Mouse (Mus musculus) fibroblast of lung, adult 2 months (primary cell): ENCODE measurements around the gene Mgst2.

Source experiments
- DNase-seq: peaks from one replicate; pipeline ENCODE4 v3.0.0-alpha.2; 2011; ENCODE audit warnings: low read depth

The Mgst2 gene

DNA sequence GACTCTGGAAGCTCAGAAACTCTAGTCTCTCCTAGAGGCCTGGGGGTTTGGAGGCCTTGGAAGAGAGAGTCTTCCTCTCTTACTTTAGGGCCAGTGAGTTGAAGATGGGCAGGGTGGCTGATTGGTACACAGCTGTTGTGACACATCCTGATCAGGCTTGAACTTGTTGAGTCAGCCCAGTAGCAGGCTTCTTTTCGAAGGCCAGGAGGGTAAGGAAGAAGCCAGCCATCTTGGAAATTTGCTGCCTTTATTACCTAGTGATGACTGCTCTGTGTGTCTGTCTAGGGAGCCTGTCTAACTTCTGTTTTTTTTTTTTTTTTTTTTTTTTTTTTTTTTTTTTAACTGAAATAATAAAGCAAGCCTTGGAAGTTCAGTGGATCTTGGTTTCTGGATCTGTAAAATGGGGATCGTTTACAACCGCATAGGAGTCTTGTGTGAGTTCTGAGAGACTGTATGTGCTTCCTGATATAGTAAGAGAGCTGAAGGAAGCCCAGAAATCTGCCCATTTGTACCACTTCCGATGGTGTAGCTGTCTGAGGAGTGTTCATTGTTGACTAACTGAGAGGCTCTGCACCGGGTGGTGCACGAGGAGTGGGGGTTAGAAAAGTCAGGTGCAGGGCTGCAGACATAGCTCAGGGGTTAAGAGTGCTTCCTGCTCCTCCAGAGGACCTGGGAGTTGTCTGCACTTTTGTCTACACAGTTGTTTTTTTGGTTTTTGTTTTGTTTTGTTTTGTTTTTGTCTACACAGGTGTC, 5.7 kb upstream of the Mgst2 start:
- DNase-seq, result no peak

DNA sequence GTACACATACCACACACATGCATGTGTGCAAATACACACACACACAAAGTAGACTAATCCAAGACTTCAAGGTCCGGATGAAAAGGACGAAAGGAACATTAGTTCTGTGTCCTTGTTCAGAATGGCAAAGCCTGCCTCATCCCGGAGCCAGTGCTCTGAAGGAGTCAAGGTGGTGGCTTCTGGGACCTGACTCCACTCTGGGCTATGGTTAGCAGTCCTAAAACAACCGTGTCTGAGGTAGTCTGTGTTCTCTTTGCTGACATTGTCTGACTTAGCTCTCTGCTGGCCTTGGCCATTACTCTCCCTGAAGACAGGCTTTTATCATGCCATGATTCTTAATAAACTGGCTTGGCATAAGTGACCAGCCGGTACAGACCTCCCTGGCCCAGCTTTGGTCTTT, 745 bp upstream of the Mgst2 start:
- DNase-seq, result no peak

DNA sequence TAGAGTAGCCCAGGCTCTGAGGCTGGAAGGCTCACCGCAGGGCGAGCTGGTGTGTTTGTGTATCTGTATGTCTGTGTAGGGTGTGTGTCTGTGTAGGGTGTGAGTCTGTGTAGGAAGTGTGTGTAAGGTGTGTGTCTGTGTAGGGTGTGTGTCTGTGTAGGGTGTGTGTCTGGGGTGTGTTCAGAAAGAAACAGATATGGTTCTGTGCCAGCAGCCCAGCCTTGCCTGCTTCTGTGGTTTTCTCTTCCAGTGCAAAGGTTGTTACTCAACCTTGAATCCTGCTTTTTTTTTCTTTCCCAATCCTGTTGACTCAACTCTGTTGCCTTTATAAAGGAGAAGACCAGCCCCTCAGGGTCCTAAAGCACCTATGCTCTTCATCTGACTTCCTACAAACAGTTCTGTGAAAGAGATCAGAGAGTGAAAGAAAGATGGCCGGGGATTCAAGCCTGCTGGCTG, 689 bp downstream of the Mgst2 start:
- DNase-seq, result peak; percentile 49

DNA sequence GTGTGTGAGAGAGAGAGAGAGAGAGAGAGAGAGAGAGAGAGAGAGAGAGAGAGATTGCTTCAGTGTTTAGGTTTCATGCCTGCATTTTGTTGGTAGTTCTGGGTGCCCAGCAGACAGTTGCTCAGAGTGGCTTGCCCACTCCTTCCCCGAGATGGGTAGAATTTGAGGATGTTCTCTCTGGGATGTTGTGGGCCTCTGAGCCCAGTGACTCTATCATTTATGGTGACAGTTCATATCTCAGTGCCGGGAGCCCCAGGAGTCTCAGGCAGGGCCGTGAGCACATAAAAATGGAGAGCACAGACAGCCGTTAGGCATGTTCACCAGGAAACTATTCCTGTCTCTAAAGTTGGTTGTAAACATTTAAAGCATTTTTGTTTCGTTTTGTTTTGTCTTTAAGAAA, 1.2 kb downstream of the Mgst2 start:
- no peak for DNase-seq

DNA sequence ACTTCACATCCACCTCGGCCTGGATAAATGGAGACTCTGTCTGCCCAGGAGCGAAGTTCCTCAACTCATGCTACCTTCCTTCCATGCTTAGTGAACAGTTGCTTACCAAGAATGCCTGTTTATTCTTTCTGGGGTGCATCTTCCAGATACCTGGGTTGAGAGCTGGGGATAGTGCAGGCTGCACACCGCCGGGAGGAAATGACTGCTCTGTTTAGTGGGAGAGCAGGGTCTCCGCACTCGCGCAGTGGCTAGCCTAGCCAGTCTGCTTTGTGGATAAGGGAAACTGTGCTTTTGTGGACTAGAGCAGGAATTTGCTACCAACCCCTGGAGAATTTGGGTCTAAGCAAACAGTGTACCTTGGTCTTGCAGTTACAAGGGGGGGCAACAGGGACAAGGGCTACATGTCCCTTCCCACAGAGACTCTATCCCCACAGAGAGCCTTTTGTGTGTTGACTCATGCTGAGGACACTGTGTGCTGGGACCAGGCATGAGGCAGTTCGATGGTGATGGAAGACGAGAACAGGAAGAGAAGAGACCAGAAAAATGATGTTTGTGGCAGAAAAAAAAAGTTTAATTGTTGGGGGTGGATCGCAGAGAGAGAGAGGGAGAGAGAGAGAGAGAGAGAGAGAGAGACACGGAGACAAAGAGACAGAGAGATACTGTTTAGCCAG, 1.9 kb downstream of the Mgst2 start:
- no peak for DNase-seq

DNA sequence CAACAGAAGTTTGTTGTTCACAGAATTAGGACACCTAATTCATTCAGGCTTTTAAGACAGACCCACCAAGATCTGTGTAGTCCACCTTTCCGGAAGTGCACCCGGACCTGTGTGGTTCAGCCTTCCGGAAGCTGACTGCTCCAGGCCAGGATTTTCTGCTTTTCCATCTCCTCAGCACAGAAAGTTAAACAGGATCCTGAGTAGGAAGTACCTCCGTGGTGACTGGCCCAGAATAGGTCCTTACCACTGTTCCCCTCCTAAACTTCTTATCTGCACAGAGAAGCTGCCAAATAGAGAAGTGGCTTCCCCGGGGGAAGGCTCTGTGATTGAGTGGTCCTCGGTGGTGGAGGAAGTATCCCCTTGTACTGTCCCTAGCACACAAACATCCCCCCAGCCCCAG, 2.4 kb downstream of the Mgst2 start:
- no peak for DNase-seq

DNA sequence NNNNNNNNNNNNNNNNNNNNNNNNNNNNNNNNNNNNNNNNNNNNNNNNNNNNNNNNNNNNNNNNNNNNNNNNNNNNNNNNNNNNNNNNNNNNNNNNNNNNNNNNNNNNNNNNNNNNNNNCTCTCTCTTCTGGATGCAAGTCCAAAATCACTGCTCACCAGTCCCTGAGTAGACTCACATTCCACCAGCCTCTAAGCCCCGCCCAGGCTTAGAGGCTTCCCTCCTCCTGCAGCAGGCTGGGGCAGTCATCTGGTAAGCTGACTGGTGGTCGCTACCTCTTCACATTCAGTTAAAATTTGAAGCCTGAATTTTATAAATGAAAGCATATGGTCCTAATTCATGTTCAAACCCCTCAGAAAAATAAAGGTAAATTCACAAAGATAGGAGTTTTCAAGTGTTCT, 8.4 kb downstream of the Mgst2 start:
- DNase-seq, result no peak

DNA sequence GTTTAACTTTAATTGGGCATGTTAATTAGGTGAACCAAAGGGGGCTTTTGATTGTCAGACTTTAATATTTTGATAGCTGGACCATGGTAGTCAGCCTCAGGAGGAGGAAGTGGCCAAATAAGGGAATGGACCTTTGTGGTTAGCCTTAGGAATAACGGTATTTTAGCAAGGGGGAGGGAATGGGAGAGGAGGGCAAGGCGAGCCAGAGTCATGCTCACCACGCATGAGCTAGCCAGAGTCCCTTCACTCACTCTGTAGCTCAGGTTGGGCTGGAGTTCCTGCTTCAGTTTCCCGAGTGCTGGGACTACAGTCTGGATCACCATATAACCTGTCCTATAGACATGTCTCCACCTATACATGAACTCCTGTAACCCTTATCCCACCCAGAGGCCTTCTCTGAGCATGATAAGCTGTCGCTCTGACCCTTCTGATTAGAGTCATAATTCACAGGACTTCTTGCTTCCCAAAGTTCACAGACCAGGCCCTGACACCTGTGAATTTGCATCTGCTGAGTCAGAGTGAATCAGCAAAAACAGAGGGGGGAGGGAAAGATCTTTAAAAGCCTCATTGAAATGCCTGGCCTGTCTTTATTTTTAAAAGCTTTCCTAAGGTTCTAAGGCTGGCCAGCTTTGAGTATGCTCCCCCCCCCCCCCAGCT, 10.4 kb downstream of the Mgst2 start:
- peak; percentile 37 for DNase-seq

DNA sequence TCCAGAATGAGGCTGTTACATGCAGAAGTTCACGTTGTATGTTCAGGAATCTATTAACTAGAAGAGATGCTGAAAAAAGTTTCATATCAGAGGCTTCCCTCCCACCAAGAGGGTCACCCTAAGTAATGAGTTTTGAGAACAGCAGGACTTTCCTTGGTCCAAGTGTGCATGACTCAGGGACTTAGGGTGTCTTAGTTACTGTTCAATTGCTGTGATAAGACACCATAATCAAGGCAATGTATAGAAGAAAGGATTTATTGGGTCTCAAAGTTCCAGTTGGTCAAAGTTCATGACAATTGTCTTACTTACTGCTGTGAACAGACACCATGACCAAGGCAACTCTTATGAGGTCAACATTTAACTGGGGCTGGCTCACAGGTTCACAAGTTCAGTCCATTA, 10.9 kb downstream of the Mgst2 start:
- no peak for DNase-seq

DNA sequence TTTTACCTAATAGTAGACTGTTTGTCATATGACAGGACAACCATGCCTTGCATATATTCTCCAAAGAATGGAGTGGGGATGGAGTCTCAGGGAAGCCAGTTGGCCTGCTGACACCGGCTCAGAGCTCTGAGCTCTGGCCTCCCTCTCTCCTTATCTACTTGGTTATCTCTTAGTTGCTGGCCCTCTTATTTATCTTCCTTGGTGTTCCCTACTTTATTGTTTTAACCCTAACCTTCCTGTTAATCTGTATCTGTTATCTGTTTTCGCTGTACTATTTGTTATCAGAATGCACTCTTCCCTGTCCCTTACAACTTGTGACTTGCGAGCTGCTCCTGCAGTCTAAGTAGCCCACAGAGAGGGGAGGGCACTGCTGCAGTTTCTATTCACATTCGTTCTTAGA, 12.5 kb downstream of the Mgst2 start:
- DNase-seq, result no peak

DNA sequence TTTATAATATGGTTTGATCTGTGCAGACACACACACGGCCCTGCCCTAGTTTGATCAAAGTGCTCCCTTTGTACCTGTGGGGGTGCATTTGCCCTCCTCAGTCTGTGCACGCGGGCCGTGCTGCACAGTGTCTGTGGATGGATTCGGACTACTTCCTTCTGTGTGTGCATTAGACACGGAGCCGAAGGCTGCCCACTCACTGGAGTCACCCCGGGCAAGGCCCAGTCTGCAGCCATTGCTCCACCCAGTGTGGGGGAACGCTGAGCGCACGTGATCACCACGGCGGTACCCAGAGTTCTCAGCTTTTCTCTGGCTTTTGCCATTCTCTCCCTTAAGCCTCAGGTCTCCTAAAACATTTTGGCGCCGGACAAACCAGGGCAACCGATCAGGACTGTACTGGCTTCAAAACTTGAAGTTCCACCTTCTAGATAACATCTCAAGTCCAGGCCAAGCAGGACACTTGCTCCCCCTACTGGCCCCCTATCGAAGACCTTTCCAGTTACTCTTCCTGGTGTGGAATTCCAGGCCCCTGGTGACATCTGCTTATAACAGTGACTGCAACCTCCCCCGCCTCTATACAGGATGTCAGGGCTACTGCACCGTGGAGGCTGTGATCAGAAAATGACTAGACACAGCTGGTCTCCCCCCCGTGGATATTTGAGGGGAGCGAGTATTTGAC, 13.4 kb downstream of the Mgst2 start:
- DNase-seq, result no peak

DNA sequence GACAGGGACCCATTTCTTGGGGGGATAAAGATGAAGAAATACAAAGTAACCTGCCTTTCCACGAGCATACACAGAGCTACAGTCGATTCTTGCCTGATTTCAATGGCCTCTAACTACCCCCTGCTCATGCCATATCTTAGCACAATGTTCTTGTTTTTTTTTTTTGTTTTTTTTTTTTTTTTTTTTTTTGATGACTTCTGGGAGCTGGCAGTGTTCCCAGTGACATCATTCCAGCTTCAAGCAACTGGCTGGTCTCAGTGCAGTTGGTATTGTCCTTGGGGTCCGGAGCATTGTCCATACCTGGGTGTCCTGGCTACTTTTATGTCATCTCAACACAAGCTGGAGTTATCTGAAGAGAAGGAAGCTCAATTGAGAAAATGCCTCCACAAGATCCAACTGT, 14.8 kb downstream of the Mgst2 start:
- no peak for DNase-seq

DNA sequence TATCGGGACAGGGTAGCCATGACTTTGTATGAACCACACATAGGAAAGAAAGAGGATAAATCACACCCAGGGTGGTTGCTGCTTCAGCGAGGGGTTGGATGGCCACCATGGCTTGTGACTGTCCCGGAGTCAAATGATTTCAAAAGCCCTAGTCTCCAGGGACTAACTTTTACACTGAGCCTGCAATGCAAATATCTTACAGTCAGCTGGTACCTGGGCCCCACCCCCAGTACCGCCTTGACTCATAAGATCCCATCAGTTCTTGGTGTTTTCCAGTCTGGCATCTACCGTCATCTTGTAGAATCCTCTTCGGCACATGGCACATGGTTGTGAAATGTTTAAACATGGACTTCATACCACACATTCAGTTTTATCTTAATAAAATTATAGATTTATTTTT, 25.4 kb downstream of the Mgst2 start:
- no peak for DNase-seq

DNA sequence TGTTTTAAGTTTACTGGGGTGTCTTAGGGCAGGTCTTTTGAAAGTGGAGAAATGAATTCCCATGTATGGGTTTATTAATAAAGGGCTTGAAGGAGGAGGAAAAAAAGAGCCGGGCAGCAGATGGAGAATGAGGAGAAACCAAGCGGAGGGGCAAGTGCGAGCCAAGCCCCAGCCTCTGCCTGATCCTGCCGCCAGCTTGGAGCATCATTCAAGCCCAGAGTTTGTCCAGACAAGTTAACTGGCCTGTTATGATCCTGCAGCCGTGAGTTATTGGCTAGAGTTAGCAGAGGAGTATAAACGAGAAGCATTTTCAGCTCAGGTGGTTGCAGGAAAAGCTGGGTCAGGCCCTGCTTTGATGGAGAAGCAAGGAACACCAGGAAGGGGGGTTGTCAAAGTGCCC, 26.2 kb downstream of the Mgst2 start:
- no peak for DNase-seq

DNA sequence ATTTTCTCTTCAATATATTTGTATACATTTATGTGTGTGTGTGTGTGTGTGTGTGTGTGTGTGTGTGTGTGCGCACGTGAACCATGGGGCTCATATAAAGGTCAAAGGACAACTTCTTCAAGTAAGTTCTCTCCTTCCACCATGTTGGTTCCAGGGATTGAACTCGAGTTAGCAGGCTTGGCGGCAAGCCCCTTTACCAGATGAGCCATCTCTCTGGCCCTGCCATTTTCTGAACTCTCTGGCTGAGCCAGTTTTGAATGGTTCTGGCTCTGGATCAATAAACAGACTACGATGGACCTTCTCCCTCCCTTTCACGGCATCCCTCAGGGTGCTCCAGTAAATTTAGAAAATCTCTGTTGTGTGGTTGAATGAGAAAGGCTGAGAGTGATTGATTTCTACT, 26.6 kb downstream of the Mgst2 start:
- no peak for DNase-seq

DNA sequence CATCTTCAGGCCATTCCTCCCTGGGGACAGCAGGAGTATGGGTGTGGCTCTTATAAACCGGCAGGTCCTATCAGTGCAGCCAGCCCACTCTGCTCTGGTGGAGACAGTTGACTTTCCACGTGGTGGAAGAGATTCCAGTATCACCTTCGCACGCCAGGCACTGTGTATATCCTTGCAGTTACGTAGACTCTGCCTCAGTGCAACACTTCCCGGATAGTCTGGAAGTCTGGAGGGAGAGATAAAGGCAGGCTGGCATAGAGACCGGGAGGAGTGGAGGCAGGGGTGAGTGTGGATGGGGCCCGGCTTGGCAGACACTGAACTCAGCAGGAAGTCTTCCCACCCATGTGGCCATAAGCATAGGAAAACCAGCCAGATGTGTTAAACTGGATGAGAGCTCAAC, 28.6 kb downstream of the Mgst2 start:
- DNase-seq, result no peak

DNA sequence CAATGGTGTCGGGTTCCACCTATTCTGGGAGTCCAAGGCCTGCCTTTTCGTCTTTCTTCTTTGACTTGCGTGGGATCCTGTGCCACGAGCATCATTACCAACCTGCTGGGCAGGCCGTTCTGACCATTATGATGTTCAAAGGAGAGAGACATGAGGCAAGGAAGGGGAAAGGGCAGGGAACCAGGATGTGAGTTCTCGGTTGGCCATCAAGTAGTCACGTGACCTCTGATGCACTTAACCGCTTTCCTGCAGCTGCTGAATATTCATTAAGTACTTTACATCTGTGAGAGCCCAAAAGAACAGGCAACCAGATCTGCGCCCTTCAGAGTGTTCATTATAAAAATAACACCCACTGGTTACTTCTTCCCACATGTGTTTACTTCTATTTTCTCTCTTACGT, 33.0 kb downstream of the Mgst2 start:
- DNase-seq, result no peak

DNA sequence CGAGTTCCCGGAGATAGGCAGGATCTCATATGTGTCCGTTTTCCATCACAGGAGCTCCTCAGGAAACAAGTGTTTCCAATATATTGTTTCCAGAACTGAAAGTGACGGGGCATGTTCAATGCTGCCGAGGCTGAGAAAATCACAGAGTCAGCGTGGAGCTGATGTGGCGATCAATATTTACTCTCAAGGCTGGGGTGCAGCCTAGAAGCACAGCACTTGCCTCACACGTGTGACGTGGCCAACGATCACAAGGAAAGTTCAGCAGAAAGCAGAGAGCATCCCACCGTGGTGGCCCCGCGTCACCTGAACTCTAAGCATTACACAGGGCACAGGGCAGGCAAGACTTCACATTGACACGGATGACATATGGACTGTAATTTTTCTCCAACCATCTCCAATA, 34.4 kb downstream of the Mgst2 start:
- DNase-seq, result no peak

DNA sequence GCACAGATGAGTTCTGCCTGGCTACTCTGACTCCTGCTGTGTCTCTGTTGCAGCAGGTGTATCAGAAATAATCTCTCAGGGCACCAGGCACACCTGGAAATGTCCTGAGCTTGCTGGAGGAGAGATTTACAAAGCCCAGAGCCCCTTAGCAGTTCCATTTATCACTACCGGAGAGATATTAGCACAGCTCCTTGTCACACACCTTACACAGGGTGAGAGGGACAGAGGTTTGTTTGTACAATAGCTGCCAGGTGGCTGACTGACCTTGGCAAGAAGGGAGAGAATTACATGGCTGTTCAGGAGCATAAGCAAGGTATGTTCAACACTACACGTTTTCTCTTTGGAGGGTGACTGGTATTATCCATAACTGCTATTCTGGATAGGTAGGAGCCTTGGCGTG, 35.6 kb downstream of the Mgst2 start:
- no peak for DNase-seq

DNA sequence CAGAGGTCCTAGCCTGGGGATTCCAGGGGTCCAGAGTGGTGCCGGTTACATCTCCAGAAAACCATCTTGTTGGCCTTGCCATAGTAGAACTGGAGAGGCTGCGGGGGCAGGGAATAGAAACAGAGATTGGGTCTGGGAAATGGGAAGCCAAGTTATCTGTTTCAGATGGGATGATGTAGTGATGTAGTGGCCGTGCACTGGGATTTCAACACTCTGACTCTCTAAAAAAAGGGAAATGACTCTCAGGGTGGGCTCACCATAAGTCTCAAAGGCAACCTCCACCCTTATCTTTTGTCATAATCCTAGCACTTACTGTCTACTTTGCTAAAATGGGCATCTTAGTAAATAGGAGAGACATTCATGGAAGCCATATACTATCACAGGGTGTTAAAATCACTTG, 37.8 kb downstream of the Mgst2 start:
- no peak for DNase-seq

DNA sequence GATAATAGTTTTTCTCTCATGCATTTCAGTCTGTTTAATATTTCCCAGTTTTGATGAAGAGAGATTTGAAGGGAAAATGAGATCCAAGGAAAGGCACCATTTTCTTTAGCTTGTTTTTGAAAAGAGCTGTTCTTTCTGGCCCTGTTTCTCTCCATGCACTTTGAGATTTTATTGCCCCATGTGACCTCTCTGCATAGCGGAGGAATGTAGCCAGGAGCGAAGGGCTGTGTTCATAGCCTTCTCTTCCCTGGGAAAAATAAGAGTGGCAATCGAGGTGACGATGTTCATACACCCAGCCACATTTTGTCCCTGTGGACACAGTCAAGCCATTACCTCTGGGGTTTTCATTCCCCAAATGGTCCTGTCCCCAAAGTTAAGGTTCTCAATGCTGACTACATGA, 40.0 kb downstream of the Mgst2 start:
- DNase-seq, result no peak

DNA sequence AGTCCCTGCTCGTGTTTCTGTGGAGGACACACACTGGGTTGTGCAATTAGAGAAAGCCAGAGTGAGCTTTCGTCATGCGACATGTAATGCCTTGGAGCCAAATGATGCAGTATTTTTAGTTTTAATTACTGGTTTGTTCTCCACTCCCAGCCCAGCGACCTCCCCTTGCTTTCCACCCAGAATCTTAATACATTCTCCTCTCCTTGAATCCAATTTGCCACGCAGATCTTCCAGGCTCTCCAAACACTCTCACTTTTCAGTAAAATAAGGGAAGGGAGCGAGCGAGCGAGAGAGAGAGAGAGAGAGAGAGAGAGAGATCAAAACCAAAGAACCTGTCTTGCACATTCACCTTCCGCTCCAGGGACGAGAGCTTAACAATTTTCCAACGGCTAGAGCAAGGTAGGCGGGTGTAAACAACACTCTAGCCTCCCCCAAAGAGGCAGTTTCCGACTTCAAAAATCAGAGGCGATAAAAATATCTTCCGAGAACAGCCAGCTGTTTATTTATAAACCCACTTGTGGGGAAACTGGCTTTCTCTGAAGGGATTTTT, 40.6 kb downstream of the Mgst2 start:
- DNase-seq, result no peak
